Mouse (Mus musculus) liver (tissue): ENCODE results near the gene Acp2.

Experiments
- DNase-seq: peaks from one replicate; pipeline ENCODE4 v3.0.0-alpha.2; 2020; ENCODE audit warnings: mixed read lengths

Acp2 gene

GRCm38 (mm10) chr2:91257126-91257980 lies 54.7 kb downstream of the Acp2 start:
- peak; percentile 56 for DNase-seq

GRCm38 (mm10) chr2:91258054-91258453 lies 55.4 kb downstream of the Acp2 start:
- no peak for DNase-seq

- no peak for DNase-seq
Observed at GRCm38 (mm10) chr2:91258830-91259229, 56.1 kb downstream of the Acp2 start.

GRCm38 (mm10) chr2:91259493-91259892 lies 56.8 kb downstream of the Acp2 start:
- DNase-seq: no peak
